Mouse (Mus musculus) neural tube, embryonic 13.5 days (tissue): Measurements from ENCODE around the gene Pcyox1. TPM values are rescaled to one million over a fixed set of nuclear protein-coding genes. Genes with fewer than 3 reads are reported as not detected.
A peak's percentile ranks its signal among the peaks of the same experiment; 100 is the strongest.
"Not testable (repeated sequence)": the region's sequence is repeated elsewhere in the genome, so short reads cannot be mapped to it uniquely, and the experiment has no call there.

Experiments used
- ATAC-seq: fragments of 200-750 bp; cut with Nextera tagmentation; 2 replicates; pipeline ENCODE4 v1.8.0; 2017; ENCODE audit warnings: low read depth, mild to moderate bottlenecking, moderate TSS enrichment, moderate library complexity
- H3K27ac ChIP-seq: fragments of 300-500 bp; sonication (generic); replicated peaks from 2 replicates; pipeline ENCODE4 v1.5.1; 2015; ENCODE audit warnings: moderate library complexity, mild to moderate bottlenecking, inconsistent platforms
- H3K27me3 ChIP-seq: fragments of 300-500 bp; sonication (generic); 2 replicates; pipeline ENCODE4 v1.6.1; 2015; ENCODE audit warnings: mild to moderate bottlenecking, inconsistent platforms
- H3K36me3 ChIP-seq: fragments of 300-500 bp; sonication (generic); 2 replicates; pipeline ENCODE4 v1.6.1; 2015; ENCODE audit warnings: mild to moderate bottlenecking, inconsistent platforms
- H3K4me1 ChIP-seq: fragments of 300-500 bp; sonication (generic); replicated peaks from 2 replicates; pipeline ENCODE4 v1.6.1; 2015; ENCODE audit warnings: inconsistent platforms
- H3K4me2 ChIP-seq: fragments of 300-500 bp; sonication (generic); 2 replicates; pipeline ENCODE4 v1.6.1; 2015; ENCODE audit warnings: inconsistent platforms, mild to moderate bottlenecking, moderate library complexity
- H3K4me3 ChIP-seq: fragments of 300-500 bp; sonication (generic); 2 replicates; pipeline ENCODE4 v1.5.1; 2015; ENCODE audit warnings: mild to moderate bottlenecking, inconsistent platforms
- H3K9ac ChIP-seq: fragments of 300-500 bp; sonication (generic); 2 replicates; pipeline ENCODE4 v1.6.1; 2015; ENCODE audit warnings: moderate library complexity, mild to moderate bottlenecking, inconsistent platforms
- H3K9me3 ChIP-seq: fragments of 300-500 bp; sonication (generic); 2 replicates; pipeline ENCODE4 v1.6.1; 2016; ENCODE audit warnings: inconsistent platforms
- WGBS: fragments of 180-500 bp; shearing (Covaris S2); methylation state at CpG from one replicate; pipeline ENCODE4 v1.1.7; 2015; 5-methylcytosine and 5-hydroxymethylcytosine counted together
- polyA plus RNA-seq: library from polyadenylated mRNA; unstranded; fragments of >200 nt; fragmentation: Nextera tagmentation; extraction: Ambion mirVana; gene quantifications from 2 replicates; pipeline ENCODE4 v1.2.1, GENCODE M21; 2015

Pcyox1 gene
- polyA plus RNA-seq, 1 experiment from 2014 or later = 107 TPM

GRCm38 (mm10) chr6:86361373-86361772, 35.6 kb downstream of the Pcyox1 start:
- WGBS = 84% methylated on average over 7 of the region's 7 CpGs
- ATAC-seq = no peak
- H3K36me3 ChIP-seq = no peaks in the 10 kb centered on the region
- H3K27ac ChIP-seq = no peak overlapping the region
- H3K9me3 ChIP-seq = 0 out of 2 replicates have a peak, but pooled peaks cover 4% of the 10 kb centered on the region
- peaks cover 12% of the 10 kb centered on the region for H3K4me1 ChIP-seq
- no peak overlapping the region for H3K4me2 ChIP-seq
- H3K9ac ChIP-seq = no peak overlapping the region
- no peaks in the 10 kb centered on the region for H3K27me3 ChIP-seq
- no peak overlapping the region for H3K4me3 ChIP-seq

DNA sequence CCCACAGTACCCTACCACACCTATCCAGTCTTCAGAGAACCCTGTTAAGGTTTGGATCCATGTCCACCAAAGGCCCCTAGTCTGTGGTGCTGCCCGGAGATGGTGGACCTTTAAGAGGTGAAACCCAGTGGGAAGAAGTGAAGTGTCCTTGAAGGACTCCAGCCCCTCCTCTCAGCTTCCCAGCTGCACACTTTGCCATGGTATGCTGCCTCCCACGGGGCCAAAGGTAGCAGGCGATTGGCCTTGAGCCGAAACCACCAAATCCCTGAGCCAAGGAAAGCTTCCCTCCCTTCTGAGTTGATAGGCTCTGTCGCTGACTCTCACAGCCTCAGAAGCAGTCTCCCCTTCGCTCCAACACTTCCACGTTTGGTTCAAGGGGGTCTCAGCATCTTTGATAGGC, 36.3 kb downstream of the Pcyox1 start:
- WGBS = 65% methylated on average over 7 of the region's 7 CpGs
- no peak overlapping the region for H3K4me2 ChIP-seq

DNA sequence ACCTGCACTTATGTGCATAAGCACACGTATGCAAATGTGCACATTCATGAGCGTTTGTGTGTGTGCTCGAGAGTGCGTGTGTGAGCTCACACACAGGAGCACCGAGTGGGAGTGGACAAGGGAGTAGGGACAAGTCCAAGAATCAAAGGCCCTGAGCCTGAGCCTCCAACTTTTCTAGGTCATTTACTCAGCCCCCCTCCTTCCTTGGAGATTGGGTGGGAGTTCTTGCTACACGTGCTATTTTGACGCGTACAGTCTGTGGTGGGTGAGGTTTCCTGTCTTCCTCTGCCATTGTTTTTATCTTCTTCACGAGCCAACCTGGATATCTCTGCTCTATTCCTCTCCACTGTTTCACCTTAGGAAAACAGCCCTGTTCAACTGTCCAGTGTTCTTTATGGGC, 40.0 kb downstream of the Pcyox1 start:
- no peak overlapping the region for H3K4me2 ChIP-seq
- no peak overlapping the region for H3K9ac ChIP-seq
- H3K27ac ChIP-seq = no peak overlapping the region
- H3K4me3 ChIP-seq = no peak overlapping the region
- no peaks in the 10 kb centered on the region for H3K27me3 ChIP-seq
- no peaks in the 10 kb centered on the region for H3K36me3 ChIP-seq
- 87% methylated on average over 9 of the region's 9 CpGs for WGBS
- no peaks in the 10 kb centered on the region for H3K4me1 ChIP-seq
- ATAC-seq = no peak
- 0 out of 2 replicates have a peak, but pooled peaks cover 4% of the 10 kb centered on the region for H3K9me3 ChIP-seq

More for the DNA sequence above, 36.3 kb downstream of the Pcyox1 start:
- peaks cover 7% of the 10 kb centered on the region; the same call in 1 of the 2 replicates for H3K4me1 ChIP-seq
- H3K27ac ChIP-seq = no peak overlapping the region
- ATAC-seq = no peak
- H3K36me3 ChIP-seq = no peaks in the 10 kb centered on the region
- no peaks in the 10 kb centered on the region for H3K27me3 ChIP-seq
- 0 out of 2 replicates have a peak, but pooled peaks cover 4% of the 10 kb centered on the region for H3K9me3 ChIP-seq
- no peak overlapping the region for H3K4me3 ChIP-seq
- H3K9ac ChIP-seq = no peak overlapping the region

GRCm38 (mm10) chr6:86354948-86355347, 42.0 kb downstream of the Pcyox1 start:
- Histone ChIP-seq H3K9ac (no peak overlapping the region), H3K36me3 (no peaks in the 10 kb centered on the region), H3K4me2 (no peak overlapping the region), H3K9me3 (no peaks in the 10 kb centered on the region), H3K27ac (no peak overlapping the region), H3K27me3 (no peaks in the 10 kb centered on the region), H3K4me1 (no peaks in the 10 kb centered on the region), H3K4me3 (no peak overlapping the region)
- ATAC-seq = no peak
- 55% methylated on average over 3 of the region's 3 CpGs for WGBS

- no peaks in the 10 kb centered on the region for H3K36me3 ChIP-seq
- ATAC-seq = no peak
- H3K4me1 ChIP-seq = 0 out of 2 replicates have a peak, but pooled peaks cover 1% of the 10 kb centered on the region
- H3K27me3 ChIP-seq = no peaks in the 10 kb centered on the region
- no peak overlapping the region for H3K4me2 ChIP-seq
- no peaks in the 10 kb centered on the region for H3K9me3 ChIP-seq
- no peak overlapping the region for H3K27ac ChIP-seq
- H3K9ac ChIP-seq = no peak overlapping the region
- no peak overlapping the region for H3K4me3 ChIP-seq
- WGBS = 59% methylated on average over 7 of the region's 7 CpGs
Measured at GRCm38 (mm10) chr6:86349257-86349656, 47.7 kb downstream of the Pcyox1 start.

GRCm38 (mm10) chr6:86346063-86346462, 50.9 kb downstream of the Pcyox1 start:
- Histone ChIP-seq H3K4me1 (peaks cover 9% of the 10 kb centered on the region; the same call in 1 of the 2 replicates), H3K27ac (no peak overlapping the region), H3K27me3 (no peaks in the 10 kb centered on the region), H3K4me3 (no peak overlapping the region), H3K4me2 (no peak overlapping the region), H3K36me3 (no peaks in the 10 kb centered on the region), H3K9ac (no peak overlapping the region), H3K9me3 (no peaks in the 10 kb centered on the region)
- WGBS = 76% methylated on average over 2 of the region's 2 CpGs
- ATAC-seq = no peak

GRCm38 (mm10) chr6:86343656-86344055, 53.3 kb downstream of the Pcyox1 start:
- H3K9ac ChIP-seq = 0 out of 2 replicates have a peak overlapping the region, but pooled peaks have one; percentile 2

DNA sequence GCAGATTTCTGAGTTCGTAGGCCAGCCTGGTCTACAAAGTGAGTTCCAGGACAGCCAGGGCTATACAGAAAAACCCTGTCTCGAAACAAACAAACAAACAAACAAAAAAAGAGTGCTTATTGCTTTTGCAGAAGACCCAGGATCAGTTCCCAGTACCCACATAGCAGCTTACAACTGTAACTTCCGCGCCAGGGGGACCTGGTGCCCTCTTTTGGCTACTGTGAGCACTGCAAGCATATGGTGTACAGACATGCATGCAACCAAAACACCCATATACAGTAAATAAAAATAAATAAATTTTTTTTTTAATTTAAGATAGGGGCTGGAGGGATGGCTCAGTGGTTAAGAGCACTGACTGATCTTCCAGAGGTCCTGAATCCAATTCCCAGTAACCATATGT, 60.6 kb downstream of the Pcyox1 start:
- H3K36me3 ChIP-seq, ATAC-seq, H3K9ac ChIP-seq, H3K9me3 ChIP-seq, H3K27ac ChIP-seq, H3K4me3 ChIP-seq, H3K4me2 ChIP-seq, H3K4me1 ChIP-seq, H3K27me3 ChIP-seq: not testable (repeated sequence)
- WGBS = 85% methylated on average over 4 of the region's 4 CpGs

More at GRCm38 (mm10) chr6:86343656-86344055, 53.3 kb downstream of the Pcyox1 start:
- peak overlapping the region; percentile 8; the same call in 1 of the 2 replicates for H3K4me3 ChIP-seq
- H3K36me3 ChIP-seq = no peaks in the 10 kb centered on the region
- no peaks in the 10 kb centered on the region for H3K9me3 ChIP-seq
- H3K27ac ChIP-seq = 0 out of 2 replicates have a peak overlapping the region, but pooled peaks have one; percentile 9
- H3K27me3 ChIP-seq = no peaks in the 10 kb centered on the region
- H3K4me2 ChIP-seq = peak overlapping the region; percentile 40
- WGBS = 9% methylated on average over 7 of the region's 7 CpGs
- no peak for ATAC-seq
- peaks cover 9% of the 10 kb centered on the region; the same call in 1 of the 2 replicates for H3K4me1 ChIP-seq

Other genes with a start within 250 kb of the Pcyox1 start
- 9.7 and 10.2 TPM in 2 replicates for gene Tgfa, start 201.9 kb downstream of the Pcyox1 start, polyA plus RNA-seq
- 113 and 119 TPM in 2 replicates for gene Fam136a, start 31.5 kb downstream of the Pcyox1 start, polyA plus RNA-seq
- 397 and 429 TPM in 2 replicates for gene Snrpg, start 25.9 kb downstream of the Pcyox1 start, polyA plus RNA-seq
- 326 and 340 TPM in 2 replicates for gene Tia1, start 7.1 kb upstream of the Pcyox1 start, polyA plus RNA-seq
- 0.50 and 0.63 TPM in 2 replicates for gene Gm44790, start 29.5 kb upstream of the Pcyox1 start, polyA plus RNA-seq
- gene C87436, start 41.2 kb upstream of the Pcyox1 start, polyA plus RNA-seq = 22.0 and 22.4 TPM in 2 replicates
- 431 and 435 TPM in 2 replicates for gene Pcbp1, start 129.2 kb upstream of the Pcyox1 start, polyA plus RNA-seq
- 0.88 and 1.1 TPM in 2 replicates for gene Asprv1, start 231.0 kb upstream of the Pcyox1 start, polyA plus RNA-seq